Mouse (Mus musculus): ENCODE results near the gene Gcgr.

DNA sequence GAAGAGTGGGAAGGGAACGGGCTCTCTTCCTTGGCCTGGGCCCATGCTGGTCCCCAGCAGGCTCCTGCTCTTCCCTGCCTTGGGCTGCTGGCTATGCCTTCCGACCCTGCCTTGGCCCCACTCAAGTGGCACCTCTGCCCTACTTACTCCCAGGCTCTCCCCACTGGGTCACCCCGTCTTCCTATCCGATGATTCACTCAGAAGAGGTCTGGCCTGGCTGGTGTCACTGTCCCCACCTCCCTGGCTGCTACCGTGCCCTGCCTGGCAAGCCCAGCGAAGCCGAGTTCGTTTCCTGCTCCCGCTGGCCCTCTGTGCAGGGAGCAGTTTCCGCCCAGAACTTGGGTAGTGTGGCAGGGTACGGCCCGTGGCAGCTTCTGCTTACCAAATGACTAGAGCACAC is 32.3 kb upstream of the Gcgr start:
- TF ChIP-seq POLR2A (IDR thresholded peaks at IDR 0.05; ENCODE audit: insufficient read depth, low read depth, low read length) (no peak), CTCF (IDR thresholded peaks at IDR 0.05) (no peak)

All from heart, adult 2 months (tissue).